Mouse (Mus musculus) granulocyte monocyte progenitor cell, adult 5-6 weeks (primary cell): ENCODE data around the gene Vezf1. TPM values are rescaled to one million over a fixed set of nuclear protein-coding genes. Genes with fewer than 3 reads are reported as not detected.
"Not testable (repeated sequence)": the region's sequence is repeated elsewhere in the genome, so short reads cannot be mapped to it uniquely, and the experiment has no call there.

Experiments
- ATAC-seq: replicated peaks from 2 replicates; pipeline ENCODE4 v1.8.0; 2016; ENCODE audit warnings: mild to moderate bottlenecking, moderate TSS enrichment, inconsistent platforms; ENCODE audit not compliant: poor library complexity, severe bottlenecking
- total RNA-seq, 2 experiments: library from RNA; stranded (forward) in 1 of 2; stranded (reverse) in 1 of 2; fragments of 200-712, 200-1000 nt in 1 of 2; fragments of >200 nt in 1 of 2; fragmentation: Nextera tagmentation in 1 of 2; gene quantifications; 2 replicates each; pipeline ENCODE4 v1.2.3; 2014 to 2017

Vezf1 gene
- 28.2 and 32.0 TPM in 2 replicates for total RNA-seq (2014; fragmentation: Nextera tagmentation)
- total RNA-seq (2017): 14.3 and 15.8 TPM in 2 replicates

DNA sequence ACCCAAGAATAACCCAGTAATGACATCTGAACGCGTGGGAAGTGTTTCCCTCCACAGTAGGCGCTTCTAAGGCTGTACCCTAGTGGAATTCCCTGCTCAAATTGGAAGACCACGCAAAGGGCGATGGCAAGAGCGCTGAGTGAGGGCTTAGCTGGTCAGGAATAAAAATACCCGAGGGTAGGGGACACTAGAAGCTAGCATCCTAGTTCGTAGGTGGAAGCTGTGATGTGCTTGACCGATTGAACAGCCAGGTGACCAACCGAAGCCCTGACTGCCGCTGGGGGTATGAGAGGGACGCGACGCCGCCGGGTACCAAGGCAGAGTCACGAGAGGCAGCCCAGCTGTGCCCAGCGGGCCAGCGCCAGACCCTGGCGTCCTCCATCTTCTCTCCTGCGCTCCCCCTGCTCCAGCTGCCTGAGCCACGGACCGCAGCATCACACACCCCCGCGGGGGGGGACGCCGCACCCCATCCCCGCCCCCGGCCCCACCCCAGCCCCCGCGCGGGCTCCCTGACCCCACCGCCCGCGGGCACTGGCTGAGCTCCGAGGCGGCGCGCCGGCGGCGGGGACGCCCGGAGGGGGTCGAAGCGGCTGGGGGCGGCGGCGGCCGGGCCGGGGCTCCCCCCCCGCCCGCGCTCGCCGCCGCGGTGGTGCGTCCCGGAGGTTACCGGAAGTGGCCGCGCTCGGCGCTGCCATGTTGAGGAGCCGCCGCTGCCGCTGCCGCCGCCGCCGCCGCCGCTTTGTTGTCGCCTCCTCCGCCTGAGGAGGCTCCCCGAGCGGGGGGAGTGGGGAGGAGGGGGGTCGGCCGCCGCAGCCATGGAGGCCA, at the start of gene Vezf1:
TSS of gene Vezf1 (plus strand) at position 694 of the 825 bp plus-strand sequence.
- ATAC-seq: peak; percentile 69

DNA sequence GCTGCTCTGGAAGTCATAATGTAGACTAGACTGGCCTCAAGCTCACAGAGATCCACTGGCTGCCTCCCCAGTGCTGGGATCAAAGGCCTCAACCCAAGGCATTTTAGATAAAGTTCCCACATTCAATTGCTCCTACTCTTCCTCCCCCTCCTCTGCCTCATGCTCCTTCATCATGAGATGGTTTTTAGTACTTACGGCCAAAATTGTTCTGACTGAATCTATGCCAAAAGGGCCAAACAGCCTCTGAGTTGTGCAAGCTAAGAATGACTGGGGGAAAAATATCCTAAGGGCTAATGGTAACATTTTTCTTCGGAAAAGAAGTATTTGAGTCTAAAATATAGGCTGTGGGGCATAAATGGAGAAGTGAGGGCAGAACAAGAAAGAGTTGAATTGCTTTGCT, 44.1 kb upstream of the Vezf1 start:
- no peak for ATAC-seq

DNA sequence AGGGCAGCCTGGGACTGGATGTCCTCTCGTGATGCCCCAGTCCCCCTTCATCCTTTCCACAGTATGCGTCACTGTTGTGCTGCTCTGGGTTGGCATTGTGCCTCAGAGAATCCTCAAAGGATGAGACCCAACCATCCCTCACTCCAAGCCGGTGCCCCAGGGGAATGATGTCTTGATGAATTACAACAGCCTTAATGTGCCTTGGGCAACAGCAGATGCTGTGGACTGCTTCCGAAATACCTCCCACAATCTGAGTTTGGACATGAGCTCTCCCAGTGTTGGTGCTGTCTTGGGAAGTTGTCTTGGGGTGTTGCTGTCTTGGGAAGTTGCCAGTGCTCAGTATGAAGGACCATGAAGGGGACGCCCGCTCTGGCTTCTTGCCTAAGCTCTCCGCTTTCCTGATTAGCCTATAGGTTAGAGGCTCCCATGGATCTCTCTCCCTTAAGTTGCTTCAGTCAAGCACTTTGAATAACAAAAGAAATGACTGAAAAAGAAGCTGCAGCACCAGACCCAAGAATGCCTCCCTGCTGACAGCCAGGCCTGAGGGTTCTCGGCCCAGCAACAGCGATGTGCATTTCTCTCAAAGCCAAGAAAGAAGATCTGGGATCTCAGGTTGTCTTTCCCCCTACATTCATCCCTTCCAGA, 40.6 kb upstream of the Vezf1 start:
- ATAC-seq: no peak

DNA sequence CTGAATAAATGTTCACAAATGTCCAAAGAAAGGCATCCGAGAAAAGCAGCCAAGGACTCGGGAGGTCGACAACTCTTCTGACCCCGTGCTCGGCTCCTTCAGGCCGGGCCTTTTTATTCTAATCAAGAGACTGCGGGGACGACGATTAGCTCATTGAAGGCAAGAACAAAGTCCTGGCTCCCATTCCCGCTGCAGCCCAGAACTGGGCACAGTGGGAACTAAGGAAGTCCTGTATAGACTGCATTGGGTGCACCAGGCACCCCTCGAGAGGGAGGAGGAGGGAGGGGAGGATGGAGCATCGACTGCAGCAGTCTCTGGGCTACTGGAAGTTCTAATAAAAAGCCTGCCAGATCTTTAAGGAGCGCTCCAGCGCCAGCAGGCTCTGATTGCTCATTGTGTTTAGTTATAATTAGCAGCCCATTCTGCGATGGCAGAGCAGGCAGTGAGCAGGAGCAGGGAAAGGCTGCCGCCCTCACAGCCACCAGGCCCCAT, 39.8 kb upstream of the Vezf1 start:
- no peak for ATAC-seq

DNA sequence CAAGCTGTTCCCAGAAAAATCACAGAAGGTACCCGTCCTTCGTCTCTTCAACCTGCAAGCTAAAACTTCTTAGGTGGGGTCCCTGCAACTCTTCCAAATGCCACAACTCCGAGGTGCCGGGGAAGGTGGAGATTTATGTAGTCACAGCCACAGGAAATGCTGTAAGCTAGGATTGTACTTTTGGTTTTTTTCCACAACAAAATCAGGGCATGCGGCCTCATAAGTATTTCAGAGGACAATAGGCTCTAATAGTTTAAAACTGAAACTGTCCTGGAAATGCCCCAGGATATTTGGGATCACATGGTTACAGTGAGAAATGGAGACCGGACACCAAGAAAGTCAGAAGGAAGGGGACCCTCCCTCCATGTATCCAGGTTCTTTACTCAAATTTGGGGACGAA, 37.9 kb upstream of the Vezf1 start:
- no peak for ATAC-seq

DNA sequence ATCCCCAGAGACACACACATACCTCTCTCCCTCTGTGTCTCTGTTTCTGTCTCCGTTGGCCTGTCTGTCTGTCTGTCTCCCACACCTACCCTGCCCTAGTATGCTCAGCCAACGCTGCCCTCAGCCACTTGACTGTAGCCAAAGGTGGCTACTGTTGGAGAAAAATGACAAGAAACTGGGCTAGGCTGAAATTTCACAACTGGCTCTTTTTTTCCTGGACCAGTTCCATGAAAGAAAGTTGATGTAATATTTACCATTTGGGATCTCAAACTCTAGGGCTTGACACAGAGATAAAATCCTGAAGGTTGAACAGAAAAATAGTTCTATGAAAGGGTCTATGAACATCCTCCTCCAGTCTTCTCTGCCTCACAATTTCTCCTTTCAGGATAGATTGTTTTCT, 37.2 kb upstream of the Vezf1 start:
- ATAC-seq: no peak

DNA sequence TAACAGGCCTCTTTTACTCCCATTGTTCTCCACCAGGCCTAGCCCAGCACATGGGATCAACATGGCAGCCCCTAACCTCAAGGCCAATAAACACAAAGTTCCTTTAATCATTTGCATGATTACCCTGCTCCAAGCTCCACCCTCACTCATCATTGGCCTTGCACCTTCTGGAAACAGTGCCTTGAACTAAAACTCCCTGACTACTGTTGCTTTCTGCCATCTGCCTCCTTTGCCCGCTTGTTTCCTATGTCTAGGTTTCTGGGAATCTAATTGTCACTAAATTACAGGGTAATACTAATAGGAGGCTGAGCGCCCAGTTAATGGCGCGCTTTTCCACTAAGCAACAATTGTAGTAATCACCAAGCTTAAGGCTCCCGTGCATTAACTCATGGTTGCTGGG, 36.3 kb upstream of the Vezf1 start:
- ATAC-seq: no peak

DNA sequence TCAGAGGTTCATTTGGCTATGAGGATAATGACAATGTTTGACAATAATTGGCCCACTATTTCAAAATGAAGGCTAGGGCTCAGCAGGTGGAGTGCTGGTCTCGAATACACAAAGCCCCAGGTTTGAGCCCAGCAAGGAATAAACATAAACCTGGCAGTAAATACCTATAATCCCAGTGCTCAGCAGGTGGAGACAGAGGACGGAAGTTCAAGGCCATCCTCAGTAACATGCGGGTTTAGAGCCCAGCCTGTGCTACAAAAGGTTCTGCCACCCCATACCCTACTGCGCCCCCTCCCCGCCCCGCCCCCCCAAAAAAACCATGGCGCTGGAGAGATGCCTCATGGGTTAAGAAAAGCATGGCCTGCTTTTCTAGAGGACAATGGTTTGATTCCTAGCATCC, 32.1 kb upstream of the Vezf1 start:
- no peak for ATAC-seq

DNA sequence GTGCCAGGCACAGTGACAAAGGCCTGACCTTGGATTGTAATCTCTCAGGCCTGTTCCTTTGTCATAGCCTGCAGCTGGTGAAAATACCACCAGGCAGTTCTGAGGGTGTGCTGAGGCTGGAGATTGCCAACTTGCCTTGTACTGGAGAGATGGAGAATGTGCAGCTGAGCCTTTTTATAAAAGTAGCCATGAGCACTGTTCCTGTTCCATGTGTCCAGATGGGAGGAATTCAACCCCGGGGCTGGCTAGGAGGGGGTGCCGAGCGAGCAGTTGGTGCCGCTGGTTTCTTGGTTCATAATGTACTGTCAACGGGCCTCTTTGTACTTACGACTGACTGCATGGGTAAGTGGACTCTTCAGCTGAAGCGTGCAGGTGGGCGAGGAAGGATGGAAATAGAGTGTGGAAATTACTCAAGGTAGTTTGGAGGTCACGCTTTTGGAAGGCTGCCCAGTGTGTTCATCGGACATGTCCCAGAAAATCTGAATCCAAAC, 31.3 kb upstream of the Vezf1 start:
- no peak for ATAC-seq

DNA sequence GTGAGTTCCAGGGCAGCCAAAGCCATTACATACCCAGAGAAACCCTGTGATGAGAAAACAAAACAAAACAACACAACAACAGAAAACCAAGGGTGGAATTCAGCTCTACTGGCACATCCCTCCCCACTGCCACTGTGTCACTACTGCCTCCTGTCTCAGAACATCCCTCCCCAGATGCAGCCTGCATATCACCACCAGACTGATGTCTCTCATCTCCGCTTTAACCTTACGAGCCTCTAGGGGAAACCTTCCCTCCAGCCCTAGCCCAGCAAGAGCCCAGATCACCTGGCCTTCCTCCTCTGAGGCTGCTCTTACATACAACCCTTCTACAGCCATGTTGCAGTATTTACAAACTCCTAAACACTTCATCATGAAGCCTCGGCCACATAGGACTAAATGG, 30.7 kb upstream of the Vezf1 start:
- no peak for ATAC-seq

DNA sequence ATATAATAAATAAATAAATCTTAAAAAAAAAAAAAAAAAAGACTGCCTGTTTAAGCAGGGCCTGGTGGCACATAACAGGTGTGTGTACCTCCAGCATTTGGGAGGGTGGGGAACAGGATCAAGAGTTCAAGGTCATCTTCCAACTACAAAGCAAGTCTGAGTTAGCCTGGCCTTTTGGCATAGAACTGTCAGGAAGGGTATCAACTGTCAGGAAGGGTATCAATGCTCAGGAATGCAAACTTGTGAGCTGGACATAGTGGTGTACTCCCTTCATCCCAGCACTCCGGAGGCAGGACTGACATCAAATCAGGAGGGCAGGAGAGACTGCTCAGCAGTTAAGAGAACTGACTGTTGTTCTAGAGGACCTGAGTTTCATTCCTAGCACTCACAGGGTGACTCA, 29.0 kb upstream of the Vezf1 start:
- ATAC-seq: no peak

DNA sequence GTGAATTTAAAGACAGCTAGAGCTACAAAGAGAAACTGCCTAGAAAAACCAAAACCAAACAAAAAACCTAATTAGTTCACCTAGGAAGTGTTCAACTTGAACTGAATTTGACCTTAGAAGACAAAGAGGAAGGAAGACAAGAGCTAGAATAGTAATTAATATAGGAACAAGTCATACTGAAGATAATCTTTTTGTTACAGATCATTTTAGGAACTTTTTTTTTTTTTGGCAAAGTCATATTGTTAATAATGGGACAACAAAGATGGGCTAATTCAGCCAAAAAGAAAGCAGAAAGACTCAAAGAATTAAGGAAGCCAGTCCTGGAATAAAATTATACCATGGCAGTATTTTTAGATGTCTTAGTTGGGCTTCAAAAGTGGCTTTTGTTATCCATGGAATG, 23.8 kb upstream of the Vezf1 start:
- ATAC-seq: no peak

DNA sequence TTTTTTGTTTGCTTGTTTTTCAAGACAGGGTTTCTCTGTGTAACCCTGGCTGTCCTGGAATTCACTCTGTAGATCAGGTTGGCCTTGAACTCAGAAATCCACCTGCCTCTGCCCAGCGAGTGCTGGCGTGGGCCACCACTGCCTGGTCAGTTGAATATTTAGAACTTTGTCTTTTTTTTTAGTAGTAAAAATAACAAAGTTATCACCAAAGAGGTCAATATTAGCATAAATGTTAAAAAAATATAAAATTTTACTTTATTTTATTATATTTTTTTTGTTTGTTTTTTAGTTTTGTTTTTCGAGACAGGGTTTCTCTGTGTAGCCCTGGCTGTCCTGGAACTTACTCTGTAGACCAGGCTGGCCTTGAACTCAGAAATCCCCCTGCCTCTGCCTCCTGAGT, 22.9 kb upstream of the Vezf1 start:
- ATAC-seq: not testable (repeated sequence)

DNA sequence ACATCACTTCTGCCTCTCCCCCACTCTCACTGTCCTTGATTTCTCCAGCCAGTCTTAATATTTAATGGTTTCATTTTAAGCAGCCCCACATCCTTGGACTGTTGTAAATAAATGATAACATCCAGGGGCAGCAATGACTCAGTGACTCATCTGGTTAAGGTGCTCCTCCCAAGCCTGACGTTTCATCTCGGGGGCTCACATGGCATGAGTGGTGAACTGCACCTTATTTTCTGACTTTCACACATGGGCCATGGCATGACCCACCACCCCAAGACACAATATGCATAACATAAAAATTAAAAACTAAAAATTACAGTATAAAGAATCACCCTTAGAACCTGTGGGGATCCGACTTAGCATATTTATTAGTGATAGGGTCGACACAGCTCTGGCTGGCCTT, 22.2 kb upstream of the Vezf1 start:
- no peak for ATAC-seq

DNA sequence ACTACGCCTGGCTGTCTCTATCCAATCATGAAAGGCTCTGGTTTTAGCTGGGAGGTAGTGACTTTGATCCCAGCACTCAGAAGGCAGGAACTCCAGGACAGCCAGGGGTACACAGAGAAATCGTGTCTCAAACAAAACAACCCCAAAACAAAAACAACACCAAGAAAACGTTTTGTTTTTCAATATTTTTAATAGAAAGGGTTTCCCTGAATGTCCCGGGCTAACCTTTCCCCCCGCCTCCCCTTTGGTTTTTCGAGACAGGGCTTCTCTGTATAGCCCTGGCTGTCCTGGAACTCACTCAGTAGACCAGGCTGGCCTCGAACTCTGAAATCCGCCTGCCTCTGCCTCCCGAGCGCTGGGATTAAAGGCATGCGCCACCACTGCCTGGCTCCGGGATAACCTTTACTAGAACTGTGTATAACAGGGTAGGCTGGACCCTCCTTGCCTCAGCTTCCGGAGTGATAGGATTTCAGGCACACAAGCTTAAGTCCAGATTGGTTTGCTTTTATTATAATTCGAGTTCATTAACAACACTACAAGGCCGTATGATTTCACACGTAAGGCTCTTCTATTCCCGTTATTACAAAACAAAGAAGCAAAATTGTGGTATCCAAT, 21.6 kb upstream of the Vezf1 start:
- ATAC-seq: no peak

DNA sequence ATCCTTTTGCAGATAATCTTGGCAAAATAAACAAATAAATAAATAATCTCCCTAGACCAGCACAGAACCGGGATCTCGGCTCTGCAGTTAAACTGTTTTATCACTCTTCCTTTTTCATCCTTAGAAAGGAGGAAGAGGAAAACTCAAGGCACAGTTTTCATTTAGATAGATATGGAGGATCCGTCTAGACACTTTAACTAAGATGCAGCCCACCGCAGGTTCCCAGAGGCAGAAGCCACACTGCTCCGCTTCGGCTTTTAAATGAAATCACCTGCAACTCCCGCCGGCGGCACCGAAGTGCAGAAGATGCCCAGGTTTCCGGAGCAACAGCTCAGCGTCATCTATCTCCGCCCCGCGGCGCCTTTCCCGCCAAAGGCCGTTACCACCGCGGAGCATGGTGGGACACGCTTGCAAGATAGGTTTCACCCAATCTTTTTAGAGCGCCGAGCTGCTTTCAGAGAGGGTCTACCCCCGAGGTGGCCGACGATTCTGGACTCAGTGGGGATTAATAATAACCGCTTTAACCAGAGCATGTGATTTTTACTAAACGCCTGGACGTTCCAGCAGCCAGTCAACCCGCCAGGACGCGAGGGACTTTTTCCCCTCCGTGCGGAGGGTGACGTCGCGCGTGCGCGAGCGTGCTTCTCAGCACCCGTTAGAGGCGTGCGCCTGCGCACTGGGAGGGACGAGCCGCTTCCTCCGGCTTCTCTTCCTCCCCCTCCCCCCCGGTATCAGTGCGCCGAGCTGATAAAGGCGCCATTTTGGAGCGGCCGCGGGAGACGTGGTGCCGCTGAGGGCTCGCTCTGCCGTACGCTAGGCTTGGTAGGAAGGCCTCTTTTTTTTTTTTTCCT, 20.9 kb upstream of the Vezf1 start, which contains the start of gene Srsf1:
TSS of gene Srsf1 (plus strand) at position 430 of the 851 bp plus-strand sequence.
- peak; percentile 86 for ATAC-seq

DNA sequence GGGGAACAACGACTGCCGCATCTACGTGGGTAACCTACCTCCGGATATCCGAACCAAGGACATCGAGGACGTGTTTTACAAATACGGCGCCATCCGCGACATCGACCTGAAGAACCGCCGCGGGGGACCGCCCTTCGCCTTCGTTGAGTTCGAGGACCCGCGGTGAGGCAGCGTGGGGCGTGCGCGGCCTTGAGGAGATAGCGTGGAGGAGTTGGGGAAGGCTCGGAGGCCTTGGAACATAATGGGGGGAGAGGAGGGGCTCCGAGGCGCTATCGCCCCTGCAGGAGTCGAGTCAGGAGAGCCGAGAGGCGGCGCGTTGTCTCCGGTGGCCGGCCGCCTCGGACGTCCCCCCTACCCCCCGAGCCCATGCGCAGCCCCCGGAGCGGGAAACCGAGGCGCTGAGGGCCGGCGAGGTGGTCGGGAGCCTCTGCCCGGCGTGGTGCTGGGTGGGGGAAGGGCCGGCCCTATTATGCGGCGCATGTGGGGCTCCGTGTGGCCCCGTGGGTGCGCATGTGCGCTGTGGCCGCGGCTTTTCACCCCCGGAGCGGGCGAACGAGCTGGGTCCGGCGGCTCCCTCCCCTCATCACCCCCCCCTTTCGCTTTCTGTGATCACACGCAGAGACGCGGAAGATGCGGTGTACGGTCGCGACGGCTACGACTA, 20.1 kb upstream of the Vezf1 start:
- ATAC-seq: peak; percentile 57

DNA sequence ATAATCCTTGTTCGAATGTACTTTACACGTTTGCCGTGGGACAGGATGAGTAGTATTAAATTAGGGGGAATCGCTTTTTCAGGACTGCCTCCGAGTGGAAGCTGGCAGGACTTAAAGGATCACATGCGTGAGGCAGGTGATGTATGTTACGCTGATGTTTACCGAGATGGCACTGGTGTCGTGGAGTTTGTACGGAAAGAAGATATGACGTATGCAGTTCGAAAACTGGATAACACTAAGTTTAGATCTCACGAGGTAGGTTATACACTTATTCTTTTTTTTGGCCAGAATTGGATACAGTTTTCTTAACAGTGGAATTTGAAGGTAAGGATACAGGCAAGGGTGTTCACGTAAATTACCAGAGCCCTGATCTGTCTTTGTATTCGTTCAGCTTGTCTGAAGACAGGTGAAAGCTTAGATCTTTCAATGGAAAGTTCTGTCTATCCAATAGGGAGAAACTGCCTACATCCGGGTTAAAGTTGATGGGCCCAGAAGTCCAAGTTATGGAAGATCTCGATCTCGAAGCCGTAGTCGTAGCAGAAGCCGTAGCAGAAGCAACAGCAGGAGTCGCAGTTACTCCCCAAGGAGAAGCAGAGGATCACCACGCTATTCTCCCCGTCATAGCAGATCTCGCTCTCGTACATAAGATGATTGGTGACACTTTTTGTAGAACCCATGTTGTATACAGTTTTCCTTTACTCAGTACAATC, 19.0 kb upstream of the Vezf1 start:
- ATAC-seq: no peak

DNA sequence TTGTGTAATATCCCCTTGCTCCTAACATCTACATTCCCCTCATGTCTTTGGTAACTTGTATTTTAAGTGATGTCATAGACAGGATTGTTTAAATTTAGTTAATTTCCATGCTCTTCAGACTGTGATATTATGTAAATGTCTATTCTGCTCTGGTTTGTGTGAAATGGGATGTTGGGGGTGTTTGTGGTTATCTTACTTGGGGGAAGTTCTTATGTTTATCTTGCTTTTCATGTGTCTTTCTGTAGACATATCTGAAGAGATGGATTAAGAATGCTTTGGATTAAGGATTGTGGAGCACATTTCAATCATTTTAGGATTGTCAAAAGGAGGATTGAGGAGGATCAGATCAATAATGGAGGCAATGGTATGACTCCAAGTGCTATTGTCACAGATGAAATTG, 18.3 kb upstream of the Vezf1 start:
- no peak for ATAC-seq
